Mouse (Mus musculus) kidney, postnatal 0 days (tissue): ENCODE measurements at regions not wholly inside any gene's neighbourhood (a gene's known extent, or its start where the extent isn't known, plus 50 kb on each side); places are given as distances from the start of the nearest gene placed in this dataset.

ENCODE experiments used
- ATAC-seq: fragments of 200-750 bp; cut with Nextera tagmentation; replicated peaks from 2 replicates; pipeline ENCODE4 v1.8.0; 2017; ENCODE audit warnings: low read depth, moderate number of reproducible peaks, moderate TSS enrichment, moderate library complexity; ENCODE audit not compliant: low FRiP score
- DNase-seq: peaks from one replicate; pipeline ENCODE4 v3.0.0-alpha.2; 2016; ENCODE audit warnings: low spot score
- H3K27ac ChIP-seq: fragments of 300-500 bp; sonication (generic); 2 replicates; pipeline ENCODE4 v1.5.1; 2014; ENCODE audit warnings: mild to moderate bottlenecking
- H3K27me3 ChIP-seq: fragments of 300-500 bp; sonication (generic); 2 replicates; pipeline ENCODE4 v1.6.1; 2014; ENCODE audit warnings: low read length, mixed read lengths; ENCODE audit not compliant: insufficient read depth
- H3K36me3 ChIP-seq: fragments of 300-500 bp; sonication (generic); 2 replicates; pipeline ENCODE4 v1.6.1; 2014; ENCODE audit warnings: low read length, mixed read lengths; ENCODE audit not compliant: insufficient read depth
- H3K4me1 ChIP-seq: fragments of 300-500 bp; sonication (generic); replicated peaks from 2 replicates; pipeline ENCODE4 v1.6.1; 2014; ENCODE audit warnings: antibody characterized with exemption, low read length, mixed read lengths; ENCODE audit not compliant: insufficient read depth
- H3K4me2 ChIP-seq: fragments of 300-500 bp; sonication (generic); 2 replicates; pipeline ENCODE4 v1.6.1; 2014; ENCODE audit warnings: mild to moderate bottlenecking, low read length, moderate library complexity, mixed read lengths
- H3K4me3 ChIP-seq: fragments of 300-500 bp; sonication (generic); replicated peaks from 2 replicates; pipeline ENCODE4 v1.5.1; 2014; ENCODE audit warnings: low read depth, low read length
- H3K9ac ChIP-seq: fragments of 300-500 bp; sonication (generic); 2 replicates; pipeline ENCODE4 v1.6.1; 2014; ENCODE audit warnings: low read depth, low read length
- H3K9me3 ChIP-seq: fragments of 300-500 bp; sonication (generic); replicated peaks from 2 replicates; pipeline ENCODE4 v1.6.1; 2016; ENCODE audit warnings: low read length, inconsistent platforms, mixed read lengths
- CTCF ChIP-seq: IDR thresholded peaks from 2 replicates; pipeline ENCODE4 v1.5.1; 2016; ENCODE audit warnings: antibody characterized with exemption, low read depth, mild to moderate bottlenecking, moderate library complexity
- whole genome bisulfite sequencing: fragments of 180-500 bp; shearing (Covaris S2); extraction: QIAGEN DNeasy Blood & Tissue Kit; methylation state at CpG from one replicate; pipeline ENCODE4 v1.1.7; 2014; 5-methylcytosine and 5-hydroxymethylcytosine counted together

DNA sequence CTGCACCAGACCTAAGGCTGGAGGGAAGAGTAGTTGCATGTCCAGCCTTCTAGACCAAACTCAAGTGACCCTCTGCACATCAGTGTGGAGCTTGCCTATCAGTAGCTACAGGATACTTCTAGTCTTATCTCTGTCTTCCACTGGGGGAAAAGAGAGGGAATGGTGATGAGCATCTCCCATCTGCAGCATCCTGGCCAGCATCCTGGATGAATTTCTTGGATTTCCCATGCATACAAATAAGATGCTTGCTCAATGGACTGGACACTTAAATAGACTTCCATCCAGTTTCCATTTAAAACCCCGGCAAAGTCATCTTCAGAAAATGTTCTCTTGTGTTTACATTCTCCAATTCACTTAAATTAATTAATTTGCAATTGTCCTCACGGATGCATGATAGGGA lies 50.5 kb upstream of the Npas2 start:
- no peak overlapping the region for H3K4me2 ChIP-seq
- no peak overlapping the region for H3K27ac ChIP-seq
- ATAC-seq: no peak
- H3K36me3 ChIP-seq: no peaks in the 10 kb centered on the region
- no peaks in the 10 kb centered on the region for H3K9me3 ChIP-seq
- no peaks in the 10 kb centered on the region for H3K27me3 ChIP-seq
- H3K4me1 ChIP-seq: no peaks in the 10 kb centered on the region
- TF ChIP-seq CTCF: no peak
- DNase-seq: no peak
- H3K9ac ChIP-seq: no peak overlapping the region
- 85% methylated on average over 2 of the region's 2 CpGs for WGBS
- H3K4me3 ChIP-seq: no peak overlapping the region

DNA sequence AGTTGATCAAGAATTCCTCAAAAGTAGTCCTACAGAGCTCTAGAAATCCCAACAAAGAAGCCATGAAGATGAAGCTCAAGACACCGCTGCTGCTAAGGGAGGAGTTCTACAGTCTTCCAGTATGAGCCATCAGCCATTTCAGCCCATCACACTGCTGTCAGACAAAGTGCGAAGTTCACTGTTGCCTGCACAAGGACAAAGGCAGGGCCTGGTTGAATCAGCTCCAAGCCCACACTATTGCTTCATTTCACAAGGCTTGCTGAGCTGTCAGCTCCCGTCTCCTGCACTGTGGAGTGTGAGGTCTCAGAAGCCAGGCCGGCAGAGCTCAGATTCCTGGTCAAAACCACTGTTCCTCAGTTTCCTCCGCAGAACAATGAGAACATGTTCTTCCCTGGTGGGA lies 49.9 kb upstream of the Npas2 start:
- Histone ChIP-seq H3K36me3 (no peaks in the 10 kb centered on the region), H3K9ac (no peak overlapping the region), H3K4me1 (no peaks in the 10 kb centered on the region), H3K27ac (no peak overlapping the region), H3K27me3 (no peaks in the 10 kb centered on the region), H3K9me3 (no peaks in the 10 kb centered on the region), H3K4me3 (no peak overlapping the region), H3K4me2 (no peak overlapping the region)
- ATAC-seq (no peak), DNase-seq (no peak)
- TF ChIP-seq CTCF: no peak
- WGBS: 85% methylated on average over 5 of the region's 5 CpGs
